Mouse (Mus musculus) MEL (cell line): ENCODE results near the gene Foxd3. TPM values are rescaled to one million over a fixed set of nuclear protein-coding genes. Genes with fewer than 3 reads are reported as not detected.

Experiments used
- DNase-seq: peaks from one replicate; pipeline ENCODE4 v3.0.0; 2011; ENCODE audit warnings: low read depth, low spot score
- H3K27ac ChIP-seq: 2 replicates; pipeline ENCODE4 v1.5.1; 2012; ENCODE audit warnings: low read depth, mild to moderate bottlenecking, control low read depth, low read length, moderate library complexity; ENCODE audit not compliant: control insufficient read depth
- H3K27me3 ChIP-seq, 2 experiments: fragments of 150-350 bp in 1 of 2; sonication (generic) in 1 of 2; 2 replicates each; pipeline ENCODE4 v1.6.1; 2012; ENCODE audit warnings: low read length in 2 of 2, mild to moderate bottlenecking in 2 of 2, improper control_type of control experiment in 1 of 2, moderate library complexity in 1 of 2; ENCODE audit not compliant: insufficient read depth in 2 of 2, control insufficient read depth in 1 of 2
- H3K36me3 ChIP-seq, 2 experiments: 2 replicates each; pipeline ENCODE4 v1.6.1; 2012 to 2014; ENCODE audit warnings: low read length in 2 of 2, improper control_type of control experiment in 1 of 2, inconsistent platforms in 1 of 2, mild to moderate bottlenecking in 1 of 2; ENCODE audit not compliant: insufficient read depth in 2 of 2, control insufficient read depth in 1 of 2
- H3K4me1 ChIP-seq, 2 experiments: fragments of 150-350 bp in 1 of 2; sonication (generic) in 1 of 2; 2 replicates each; pipeline ENCODE4 v1.6.1; 2012; ENCODE audit warnings: low read length in 2 of 2, improper control_type of control experiment in 1 of 2, mild to moderate bottlenecking in 1 of 2; ENCODE audit not compliant: insufficient read depth in 2 of 2, control insufficient read depth in 1 of 2
- H3K4me3 ChIP-seq, 2 experiments: fragments of 150-350 bp in 1 of 2; sonication (generic) in 1 of 2; 2 replicates each; pipeline ENCODE4 v1.5.1; 2012; ENCODE audit warnings: low read depth in 2 of 2, low read length in 2 of 2, mild to moderate bottlenecking in 2 of 2, moderate library complexity in 2 of 2, control low read depth in 1 of 2, improper control_type of control experiment in 1 of 2; ENCODE audit not compliant: control insufficient read depth in 1 of 2, insufficient read depth in 1 of 2
- H3K79me2 ChIP-seq: 2 replicates; pipeline ENCODE4 v1.6.1; 2012; ENCODE audit warnings: mild to moderate bottlenecking, low read length, moderate library complexity; ENCODE audit not compliant: control insufficient read depth, poor library complexity, insufficient read depth
- H3K9ac ChIP-seq: 2 replicates; pipeline ENCODE4 v1.6.1; 2012; ENCODE audit warnings: low read depth, mild to moderate bottlenecking, control low read depth, low read length, moderate library complexity; ENCODE audit not compliant: control insufficient read depth, poor library complexity, severe bottlenecking
- H3K9me3 ChIP-seq: fragments of 150-350 bp; sonication (generic); replicated peaks from 2 replicates; pipeline ENCODE4 v1.6.1; 2012; ENCODE audit warnings: mild to moderate bottlenecking, low read length, improper control_type of control experiment, moderate library complexity; ENCODE audit not compliant: insufficient read depth
- BHLHE40 ChIP-seq: IDR thresholded peaks from 2 replicates; pipeline ENCODE4 v1.6.1; 2012; ENCODE audit warnings: low read depth, mild to moderate bottlenecking, inconsistent platforms, low read length, improper control_type of control experiment, borderline replicate concordance
- CHD1 ChIP-seq: IDR thresholded peaks from 2 replicates; pipeline ENCODE4 v1.6.1; 2012; ENCODE audit warnings: low read depth, mild to moderate bottlenecking, inconsistent platforms, low read length, improper control_type of control experiment
- CHD2 ChIP-seq: IDR thresholded peaks from 2 replicates; pipeline ENCODE4 v1.6.1; 2011; ENCODE audit warnings: low read length, improper control_type of control experiment
- ELF1 ChIP-seq: IDR thresholded peaks from 2 replicates; pipeline ENCODE4 v1.6.1; 2014; ENCODE audit warnings: low read depth, mild to moderate bottlenecking, inconsistent platforms, low read length, improper control_type of control experiment, moderate library complexity
- ETS1 ChIP-seq: IDR thresholded peaks from 2 replicates; pipeline ENCODE4 v1.6.1; 2012; ENCODE audit warnings: low read depth, mild to moderate bottlenecking, inconsistent platforms, low read length, improper control_type of control experiment, moderate library complexity
- GATA1 ChIP-seq: IDR thresholded peaks from 2 replicates; pipeline ENCODE4 v1.6.1; 2011; ENCODE audit warnings: low read depth, low read length, improper control_type of control experiment
- JUND ChIP-seq: IDR thresholded peaks from 2 replicates; pipeline ENCODE4 v1.6.1; 2011; ENCODE audit warnings: low read depth, mild to moderate bottlenecking, improper control_type of control experiment, low read length
- MAFK ChIP-seq: IDR thresholded peaks from 2 replicates; pipeline ENCODE4 v1.6.1; 2011; ENCODE audit warnings: low read depth, mild to moderate bottlenecking, low read length, improper control_type of control experiment, borderline replicate concordance
- MAX ChIP-seq: IDR thresholded peaks from 2 replicates; pipeline ENCODE4 v1.6.1; 2011; ENCODE audit warnings: low read length, improper control_type of control experiment
- MAZ ChIP-seq: IDR thresholded peaks from 2 replicates; pipeline ENCODE4 v1.6.1; 2012; ENCODE audit warnings: low read depth, mild to moderate bottlenecking, inconsistent platforms, low read length, improper control_type of control experiment
- MEF2A ChIP-seq: IDR thresholded peaks from 2 replicates; pipeline ENCODE4 v1.6.1; 2014; ENCODE audit warnings: low read depth, mild to moderate bottlenecking, inconsistent platforms, low read length, improper control_type of control experiment; ENCODE audit not compliant: poor library complexity, insufficient replicate concordance, severe bottlenecking; ENCODE audit errors: extremely low read depth
- MXI1 ChIP-seq: IDR thresholded peaks from 2 replicates; pipeline ENCODE4 v1.6.1; 2011; ENCODE audit warnings: mild to moderate bottlenecking, low read depth, low read length, improper control_type of control experiment
- MYC ChIP-seq: IDR thresholded peaks from 2 replicates; pipeline ENCODE4 v1.6.1; 2011; ENCODE audit warnings: low read depth, mild to moderate bottlenecking, low read length, improper control_type of control experiment, moderate library complexity
- NELFE ChIP-seq: IDR thresholded peaks from 2 replicates; pipeline ENCODE4 v1.6.1; 2011; ENCODE audit warnings: low read depth, low read length, improper control_type of control experiment
- POLR2A ChIP-seq, 2 experiments: IDR thresholded peaks; 2 replicates each; pipeline ENCODE4 v1.6.1; 2011 to 2012; ENCODE audit warnings: low read length in 2 of 2, mild to moderate bottlenecking in 2 of 2, control low read depth in 1 of 2, improper control_type of control experiment in 1 of 2, low read depth in 1 of 2, moderate library complexity in 1 of 2; ENCODE audit not compliant: control insufficient read depth in 1 of 2, insufficient read depth in 1 of 2, poor library complexity in 1 of 2
- POLR2AphosphoS5 ChIP-seq: IDR thresholded peaks from 2 replicates; pipeline ENCODE4 v1.6.1; 2012; ENCODE audit warnings: low read depth, borderline replicate concordance, mild to moderate bottlenecking, inconsistent platforms, low read length, moderate library complexity, mixed read lengths
- RAD21 ChIP-seq: IDR thresholded peaks from 2 replicates; pipeline ENCODE4 v1.6.1; 2011; ENCODE audit warnings: mild to moderate bottlenecking, low read depth, low read length, improper control_type of control experiment
- RCOR1 ChIP-seq: IDR thresholded peaks from 2 replicates; pipeline ENCODE4 v1.6.1; 2012; ENCODE audit warnings: low read depth, mild to moderate bottlenecking, inconsistent platforms, low read length, improper control_type of control experiment
- SMC3 ChIP-seq: IDR thresholded peaks from 2 replicates; pipeline ENCODE4 v1.6.1; 2011; ENCODE audit warnings: low read depth, low read length, improper control_type of control experiment
- TAL1 ChIP-seq: IDR thresholded peaks from 2 replicates; pipeline ENCODE4 v1.6.1; 2012; ENCODE audit warnings: mild to moderate bottlenecking, inconsistent platforms, low read length, moderate library complexity, mixed read lengths
- TBP ChIP-seq: IDR thresholded peaks from 2 replicates; pipeline ENCODE4 v1.8.0; 2011; ENCODE audit warnings: low read depth, low read length, improper control_type of control experiment
- ZC3H11A ChIP-seq: IDR thresholded peaks from 2 replicates; pipeline ENCODE4 v1.6.1; 2012; ENCODE audit warnings: low read depth, mild to moderate bottlenecking, inconsistent platforms, low read length, improper control_type of control experiment
- ZKSCAN1 ChIP-seq: IDR thresholded peaks from 2 replicates; pipeline ENCODE4 v1.6.1; 2012; ENCODE audit warnings: low read depth, mild to moderate bottlenecking, inconsistent platforms, low read length, improper control_type of control experiment, moderate library complexity
- ZNF384 ChIP-seq: IDR thresholded peaks from 2 replicates; pipeline ENCODE4 v1.6.1; 2012; ENCODE audit warnings: low read depth, mild to moderate bottlenecking, inconsistent platforms, low read length, improper control_type of control experiment
- polyA plus RNA-seq, 2 experiments: library from polyadenylated mRNA; stranded (reverse) in 1 of 2; unstranded in 1 of 2; fragments of >175 nt in 1 of 2; fragments of >200 nt in 1 of 2; gene quantifications; 2 replicates each; pipeline versions ENCODE4 v1.2.1 to v1.2.4; 2012; ENCODE audit warnings: low replicate concordance in 2 of 2, low read depth in 1 of 2; ENCODE audit not compliant: insufficient read length in 2 of 2, insufficient read depth in 1 of 2, missing spikeins in 1 of 2
- total RNA-seq: library from RNA; depleted of rRNA; stranded (reverse); fragments of 300-350 nt; gene quantifications from 2 replicates; pipeline ENCODE4 v1.2.3, GENCODE M21; 2012

Foxd3 gene
- total and polyA plus RNA-seq, 3 experiments, result not detected

DNA sequence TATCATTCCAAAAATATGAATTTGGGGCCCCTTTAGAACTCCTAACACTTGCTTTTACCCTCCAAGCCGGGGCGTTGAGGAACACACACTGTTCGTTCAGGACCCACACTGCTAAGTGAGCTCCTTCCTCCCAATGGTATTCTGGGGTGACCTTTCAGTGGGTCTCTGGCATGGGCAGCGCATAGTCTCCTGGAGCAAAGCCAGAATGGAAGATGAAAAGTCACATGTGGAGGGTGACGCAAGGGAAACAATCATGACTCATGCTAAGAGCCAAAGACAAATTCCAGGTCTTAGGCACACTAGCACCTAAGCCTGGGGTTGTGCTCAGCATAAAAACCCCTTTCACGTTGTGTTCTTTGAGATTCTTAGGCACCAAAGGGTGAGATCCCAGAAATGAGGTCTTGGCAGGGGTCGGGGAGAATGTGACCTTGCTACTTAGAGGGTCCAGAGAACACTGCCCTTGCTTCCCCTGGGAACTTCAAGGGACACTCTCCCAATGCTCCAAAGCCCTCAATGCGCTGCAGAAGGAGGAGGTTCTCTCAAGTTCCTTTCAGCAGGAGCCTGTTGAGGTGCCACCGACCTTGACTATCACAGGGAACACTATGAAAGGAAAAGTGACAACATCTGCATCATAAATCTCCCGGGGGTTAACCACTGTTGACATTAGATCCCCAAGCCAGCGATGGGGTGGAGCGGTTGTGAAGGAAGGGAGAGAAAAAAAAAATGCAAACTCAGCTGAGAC lies 43.3 kb upstream of the Foxd3 start:
- no peak overlapping the region for H3K9ac ChIP-seq
- H3K9me3 ChIP-seq, result no peaks in the 10 kb centered on the region
- no peak overlapping the region for H3K27ac ChIP-seq
- no peak overlapping the region for H3K4me3 ChIP-seq
- TF ChIP-seq MAX, result no peak
- TF ChIP-seq CHD2, result no peak
- no peak for TF ChIP-seq ZC3H11A
- TF ChIP-seq CHD1, result no peak
- no peak for TF ChIP-seq TAL1
- TF ChIP-seq MYC, result no peak
- H3K4me1 ChIP-seq, result no peaks in the 10 kb centered on the region
- H3K79me2 ChIP-seq, result no peaks in the 10 kb centered on the region
- DNase-seq, result no peak
- H3K36me3 ChIP-seq, result no peaks in the 10 kb centered on the region
- H3K27me3 ChIP-seq, result no peaks in the 10 kb centered on the region; a peak in 1 of 4 replicates

DNA sequence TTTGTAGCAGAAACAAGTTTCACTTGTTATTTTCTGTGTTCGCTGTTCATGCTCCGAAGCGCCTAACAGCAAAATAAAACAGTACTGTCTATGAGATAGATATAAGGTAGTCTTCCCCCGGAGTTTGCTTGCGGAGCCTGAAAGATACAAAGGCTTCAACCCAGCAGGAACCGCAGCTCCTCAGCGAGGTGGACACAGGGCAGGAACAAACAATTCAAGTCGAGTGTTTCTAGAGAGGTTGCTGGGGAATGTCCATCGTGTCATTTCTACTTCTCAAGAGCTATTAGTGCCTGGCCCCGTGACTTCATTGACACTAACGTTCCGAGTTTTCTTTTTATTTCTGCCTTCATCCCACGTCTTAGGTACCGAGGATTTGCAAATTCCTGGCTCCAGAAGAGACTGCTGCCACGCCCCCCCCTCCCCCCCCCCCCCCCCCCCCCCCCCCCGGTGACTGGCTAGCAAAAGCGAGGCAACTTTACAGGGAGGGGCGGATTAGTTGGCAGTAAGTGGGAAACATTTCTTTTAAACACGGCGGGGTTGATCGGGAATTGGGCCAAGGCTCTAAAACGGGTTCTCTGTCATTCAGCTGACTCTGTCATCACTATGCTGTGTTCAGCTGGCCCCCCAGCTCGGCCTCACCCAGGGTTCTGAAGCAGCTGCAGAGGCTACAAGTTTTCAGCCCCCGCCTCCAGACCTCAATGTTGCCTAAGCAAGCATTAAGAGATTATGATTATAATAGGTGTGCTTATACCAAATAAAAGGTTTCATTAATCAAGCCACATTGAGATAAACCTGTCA lies 29.9 kb upstream of the Foxd3 start:
- Histone ChIP-seq H3K9ac (no peak overlapping the region), H3K36me3 (no peaks in the 10 kb centered on the region), H3K9me3 (no peaks in the 10 kb centered on the region)

DNA sequence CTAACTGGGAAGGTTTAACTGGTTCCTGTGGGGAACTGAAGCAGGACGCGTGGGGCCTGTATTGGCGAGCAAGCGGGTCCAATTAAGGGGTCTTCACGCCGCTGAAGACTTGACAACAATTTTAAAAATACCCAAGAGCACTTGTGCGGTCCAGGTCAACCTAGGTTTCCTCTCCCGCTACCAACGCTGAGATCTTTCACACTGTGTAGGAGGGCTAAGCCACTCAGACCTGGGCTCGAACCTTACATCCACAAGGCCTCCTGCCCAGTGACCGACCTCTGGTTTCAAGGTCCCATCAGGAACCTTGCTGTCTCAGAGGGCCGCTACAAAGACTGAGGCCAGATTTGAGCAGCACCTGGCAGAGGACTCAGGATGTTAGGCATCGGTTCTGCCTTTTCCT lies 29.0 kb upstream of the Foxd3 start:
- H3K27me3 ChIP-seq, result no peaks in the 10 kb centered on the region
- H3K36me3 ChIP-seq, result no peaks in the 10 kb centered on the region
- TF ChIP-seq TAL1 (no peak), TBP (no peak), CHD2 (no peak), RCOR1 (no peak), RAD21 (no peak), ZC3H11A (no peak), NELFE (no peak), SMC3 (no peak), POLR2AphosphoS5 (no peak), MAX (no peak), JUND (no peak), MXI1 (no peak), BHLHE40 (no peak), CHD1 (no peak), MAFK (no peak), MEF2A (no peak)
- no peak for DNase-seq
- no peak overlapping the region for H3K27ac ChIP-seq
- H3K9me3 ChIP-seq, result no peaks in the 10 kb centered on the region
- no peaks in the 10 kb centered on the region for H3K79me2 ChIP-seq
- H3K4me3 ChIP-seq, result no peak overlapping the region
- H3K4me1 ChIP-seq, result no peaks in the 10 kb centered on the region
- H3K9ac ChIP-seq, result no peak overlapping the region

More for the DNA sequence above, 29.9 kb upstream of the Foxd3 start:
- no peak for DNase-seq
- no peak for TF ChIP-seq MYC
- TF ChIP-seq ZNF384, result no peak
- no peak for TF ChIP-seq ZKSCAN1
- no peak for TF ChIP-seq MEF2A
- no peak for TF ChIP-seq CHD1
- TF ChIP-seq MAFK, result no peak
- no peak for TF ChIP-seq ETS1
- TF ChIP-seq BHLHE40, result no peak
- TF ChIP-seq ELF1, result no peak
- TF ChIP-seq CHD2, result no peak
- TF ChIP-seq RCOR1, result no peak
- TF ChIP-seq MAZ, result no peak
- no peak for TF ChIP-seq JUND
- no peak for TF ChIP-seq POLR2A (IDR thresholded peaks at IDR 0.05; ENCODE audit: control insufficient read depth in 1 of 2, insufficient read depth in 1 of 2, low read depth in 1 of 2, low read length in 2 of 2, poor library complexity in 1 of 2)
- TF ChIP-seq GATA1, result no peak
- TF ChIP-seq RAD21, result no peak
- no peak for TF ChIP-seq TAL1
- H3K27ac ChIP-seq, result no peak overlapping the region
- no peaks in the 10 kb centered on the region for H3K27me3 ChIP-seq
- H3K4me1 ChIP-seq, result no peaks in the 10 kb centered on the region
- H3K4me3 ChIP-seq, result no peak overlapping the region
- no peaks in the 10 kb centered on the region for H3K79me2 ChIP-seq
